Mouse (Mus musculus): ENCODE results near the gene Pheta1. TPM values are rescaled to one million over a fixed set of nuclear protein-coding genes. Genes with fewer than 3 reads are reported as not detected.
"Not testable (repeated sequence)": the region's sequence is repeated elsewhere in the genome, so short reads cannot be mapped to it uniquely, and the experiment has no call there.

Pheta1 gene
- polyA plus RNA-seq, 1 experiment from 2014 or later, result 22.2 TPM

DNA sequence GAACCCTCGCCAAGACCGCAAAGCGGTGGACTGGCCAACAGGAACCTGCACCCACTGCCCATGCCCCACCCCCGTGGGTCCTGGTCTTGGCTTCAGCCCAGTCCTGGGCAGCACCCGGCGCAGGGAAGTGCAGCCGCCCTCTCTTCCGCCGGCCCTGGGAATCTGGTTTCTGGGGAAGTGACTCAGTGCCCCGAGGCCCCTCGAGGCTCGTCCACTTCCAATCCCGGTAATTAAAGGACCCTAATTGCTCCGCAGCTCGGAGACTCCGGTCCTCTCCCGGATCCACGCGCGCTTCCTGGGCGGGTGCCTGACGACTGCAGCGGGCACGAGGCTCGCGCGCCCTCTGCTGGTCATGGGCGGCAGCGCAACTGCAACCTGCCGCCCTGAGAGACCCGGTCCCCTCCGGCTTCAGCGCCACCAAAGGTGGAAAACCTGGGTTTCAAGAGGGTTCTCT lies 6.1 kb upstream of the Pheta1 start:
- DNase-seq (peak; percentile 88), ATAC-seq (ENCODE audit: insufficient read depth) (peak; percentile 50; the same call in 1 of the 2 replicates)
- Histone ChIP-seq H3K27ac (ENCODE audit: low read depth) (0 out of 2 replicates have a peak overlapping the region, but pooled peaks have one; percentile 24), H3K36me3 (ENCODE audit: insufficient read depth) (no peaks in the 10 kb centered on the region), H3K4me1 (ENCODE audit: insufficient read depth) (peaks cover 13% of the 10 kb centered on the region), H3K9ac (peak overlapping the region; percentile 58), H3K4me2 (peak overlapping the region; percentile 92), H3K4me3 (ENCODE audit: low read depth, low read length) (peak overlapping the region; percentile 51), H3K27me3 (ENCODE audit: insufficient read depth, low read length) (peaks cover 14% of the 10 kb centered on the region; the same call in 1 of the 2 replicates), H3K9me3 (ENCODE audit: low read depth, low read length) (no peaks in the 10 kb centered on the region)
- under 1% methylated on average over 33 of the region's 33 CpGs for WGBS
- TF ChIP-seq CTCF (IDR thresholded peaks at IDR 0.05; ENCODE audit: low read depth), result peak; percentile 97

DNA sequence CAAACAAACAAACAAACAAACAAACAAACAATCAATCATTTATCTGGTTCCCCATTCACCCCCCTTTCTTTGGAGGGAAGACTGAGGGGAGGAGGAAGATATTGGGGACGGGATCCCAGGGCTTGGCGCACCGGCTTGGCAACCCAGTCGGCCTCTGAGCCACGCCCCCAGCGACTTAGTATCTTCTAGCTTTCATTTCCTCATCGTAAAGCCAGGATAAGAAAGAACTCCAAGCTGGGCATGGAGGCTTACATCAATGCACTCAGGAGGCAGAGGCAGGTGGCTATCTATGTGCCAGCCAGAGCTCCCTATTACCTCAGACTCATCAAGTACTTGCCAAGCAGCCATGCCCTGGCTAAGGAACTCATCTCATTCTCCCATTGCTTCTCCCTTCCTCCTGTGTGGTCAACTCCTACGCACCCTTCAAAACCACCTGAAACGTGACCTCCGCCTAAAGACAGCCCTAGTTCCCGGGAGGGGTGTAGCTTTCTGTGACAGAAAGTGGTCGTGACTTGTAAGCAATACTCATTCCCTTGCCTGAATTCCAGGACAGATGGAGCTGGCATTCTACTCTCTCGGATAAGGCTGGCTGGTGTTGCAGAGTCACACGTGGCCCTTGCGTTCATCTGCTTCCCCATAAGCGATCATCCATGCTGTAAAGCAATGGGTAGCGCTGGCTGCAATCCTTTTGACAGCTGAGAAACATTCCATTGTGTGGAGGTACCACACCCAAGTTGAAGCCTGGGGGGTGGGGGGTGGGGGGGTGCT lies 5.5 kb upstream of the Pheta1 start:
- 12% methylated on average over 17 of the region's 17 CpGs for WGBS
- peaks cover 7% of the 10 kb centered on the region for H3K4me1 ChIP-seq (ENCODE audit: insufficient read depth)
- no peaks in the 10 kb centered on the region for H3K9me3 ChIP-seq (ENCODE audit: low read depth, low read length)
- peaks cover 14% of the 10 kb centered on the region; the same call in 1 of the 2 replicates for H3K27me3 ChIP-seq (ENCODE audit: insufficient read depth, low read length)
- H3K27ac ChIP-seq (ENCODE audit: low read depth), result no peak overlapping the region
- no peak for TF ChIP-seq CTCF (IDR thresholded peaks at IDR 0.05; ENCODE audit: low read depth)
- peak overlapping the region; percentile 51 for H3K4me3 ChIP-seq (ENCODE audit: low read depth, low read length)
- H3K9ac ChIP-seq, result no peak overlapping the region
- H3K4me2 ChIP-seq, result peak overlapping the region; percentile 92
- DNase-seq, result peak; percentile 51
- H3K36me3 ChIP-seq (ENCODE audit: insufficient read depth), result no peaks in the 10 kb centered on the region
- no peak for ATAC-seq (ENCODE audit: insufficient read depth)

DNA sequence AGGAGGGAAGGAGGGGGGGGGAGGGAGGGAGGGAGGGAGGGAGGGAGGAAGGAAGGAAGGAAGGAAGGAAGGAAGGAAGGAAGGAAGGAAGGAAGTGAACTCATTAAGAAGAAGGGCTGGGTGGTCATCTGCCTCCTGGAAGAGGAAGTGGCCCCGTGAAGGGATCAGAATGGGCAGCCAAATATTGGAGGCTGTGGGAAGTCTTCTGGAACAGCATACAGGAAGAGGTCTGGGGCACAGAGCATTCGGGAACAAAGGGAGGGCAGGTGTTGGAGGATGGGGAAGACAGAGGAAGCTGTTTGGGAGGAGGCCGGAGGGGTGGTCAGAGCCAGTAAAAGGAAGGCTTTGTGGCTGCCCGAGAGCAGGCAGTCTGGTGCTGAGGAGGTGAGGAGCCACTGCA lies 3.4 kb upstream of the Pheta1 start:
- no peak for DNase-seq
- Histone ChIP-seq H3K9me3 (ENCODE audit: low read depth, low read length) (no peaks in the 10 kb centered on the region), H3K4me3 (ENCODE audit: low read depth, low read length) (no peak overlapping the region), H3K27me3 (ENCODE audit: insufficient read depth, low read length) (peaks cover 14% of the 10 kb centered on the region; the same call in 1 of the 2 replicates), H3K4me2 (no peak overlapping the region), H3K4me1 (ENCODE audit: insufficient read depth) (peaks cover 12% of the 10 kb centered on the region), H3K36me3 (ENCODE audit: insufficient read depth) (no peaks in the 10 kb centered on the region), H3K9ac (no peak overlapping the region), H3K27ac (ENCODE audit: low read depth) (no peak overlapping the region)
- no peak for ATAC-seq (ENCODE audit: insufficient read depth)
- TF ChIP-seq CTCF (IDR thresholded peaks at IDR 0.05; ENCODE audit: low read depth), result no peak
- 23% methylated on average over 4 of the region's 4 CpGs for WGBS

DNA sequence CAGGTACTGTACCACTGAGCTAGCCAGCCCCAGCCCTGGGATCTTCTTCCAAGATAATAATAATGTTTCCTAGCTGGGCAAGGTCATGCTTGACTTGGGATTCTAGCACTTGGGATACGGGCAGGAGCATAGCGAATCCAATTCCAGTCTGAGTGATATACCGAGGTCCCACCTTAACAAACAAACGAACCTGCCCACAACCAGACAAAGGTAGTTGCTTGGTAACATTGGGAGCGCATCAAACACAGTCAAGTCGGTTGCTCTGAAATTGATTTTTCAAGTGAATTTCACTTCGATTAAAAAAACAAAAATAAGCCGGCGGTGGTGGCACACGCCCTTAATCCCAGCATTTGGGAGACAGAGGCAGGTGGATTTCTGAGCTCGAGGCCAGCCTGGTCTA lies 2.5 kb upstream of the Pheta1 start:
- Histone ChIP-seq H3K4me1 (ENCODE audit: insufficient read depth) (peaks cover 12% of the 10 kb centered on the region), H3K9me3 (ENCODE audit: low read depth, low read length) (no peaks in the 10 kb centered on the region), H3K4me2 (no peak overlapping the region), H3K27ac (ENCODE audit: low read depth) (no peak overlapping the region), H3K36me3 (ENCODE audit: insufficient read depth) (peaks cover 3% of the 10 kb centered on the region; the same call in 1 of the 2 replicates), H3K4me3 (ENCODE audit: low read depth, low read length) (no peak overlapping the region), H3K9ac (no peak overlapping the region), H3K27me3 (ENCODE audit: insufficient read depth, low read length) (peaks cover 14% of the 10 kb centered on the region; the same call in 1 of the 2 replicates)
- WGBS, result 72% methylated on average over 11 of the region's 11 CpGs
- no peak for DNase-seq
- no peak for ATAC-seq (ENCODE audit: insufficient read depth)
- TF ChIP-seq CTCF (IDR thresholded peaks at IDR 0.05; ENCODE audit: low read depth), result no peak

DNA sequence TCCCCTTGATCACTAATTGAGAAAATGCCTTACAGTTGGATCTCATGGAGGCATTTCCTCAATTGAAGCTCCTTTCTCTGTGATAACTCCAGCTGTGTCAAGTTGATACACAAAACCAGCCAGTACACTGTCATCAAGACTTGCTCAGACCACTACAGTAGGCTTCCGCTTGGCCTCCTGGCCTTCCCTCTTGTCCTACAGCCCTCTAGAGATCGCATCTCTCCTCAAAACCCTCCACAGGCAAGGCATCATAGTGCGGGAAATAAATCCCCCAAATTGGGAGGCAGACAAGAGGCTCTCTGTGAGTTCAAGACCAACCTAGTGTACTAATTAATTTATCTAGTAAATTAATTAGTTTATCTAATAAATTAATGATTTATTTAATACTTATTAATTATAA lies 1.5 kb upstream of the Pheta1 start:
- Histone ChIP-seq H3K27me3 (ENCODE audit: insufficient read depth, low read length) (peaks cover 14% of the 10 kb centered on the region; the same call in 1 of the 2 replicates), H3K36me3 (ENCODE audit: insufficient read depth) (peaks cover 13% of the 10 kb centered on the region; the same call in 1 of the 2 replicates), H3K4me1 (ENCODE audit: insufficient read depth) (peaks cover 11% of the 10 kb centered on the region)
- not testable (repeated sequence) for H3K9ac ChIP-seq; H3K9me3 ChIP-seq (ENCODE audit: low read depth, low read length); ATAC-seq (ENCODE audit: insufficient read depth); DNase-seq; H3K27ac ChIP-seq (ENCODE audit: low read depth); H3K4me3 ChIP-seq (ENCODE audit: low read depth, low read length); H3K4me2 ChIP-seq
- 75% methylated on average over 3 of the region's 3 CpGs for WGBS

DNA sequence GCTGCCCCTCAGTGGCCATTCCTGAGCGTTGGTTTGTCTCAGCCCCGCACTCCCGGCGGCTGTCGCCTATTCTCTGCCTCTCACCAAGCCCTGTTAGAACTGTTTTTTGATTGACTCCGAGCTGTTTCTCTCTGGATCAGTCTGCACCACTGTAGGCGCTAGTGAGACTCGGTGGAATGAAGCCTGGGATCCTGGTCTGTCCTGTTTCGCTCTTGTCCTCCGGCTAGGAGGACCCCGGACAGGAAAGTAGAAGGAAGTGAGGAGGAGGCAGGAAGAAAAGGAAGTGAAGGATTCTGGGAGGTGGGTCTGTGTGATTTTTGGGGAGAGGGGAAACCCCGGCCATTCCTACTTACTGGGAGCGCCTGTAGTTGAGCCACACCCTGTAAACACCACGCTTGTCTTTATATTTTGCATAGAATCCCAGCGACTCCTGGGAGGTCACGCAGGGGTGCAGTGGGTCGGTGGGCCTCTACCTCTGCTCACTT lies 707 bp upstream of the Pheta1 start:
- peak; percentile 37; the same call in 1 of the 2 replicates for TF ChIP-seq CTCF (IDR thresholded peaks at IDR 0.05; ENCODE audit: low read depth)

More for the DNA sequence above, 707 bp upstream of the Pheta1 start:
- peak overlapping the region; percentile 55 for H3K9ac ChIP-seq
- DNase-seq (peak; percentile 74), ATAC-seq (ENCODE audit: insufficient read depth) (peak; percentile 36)
- no peaks in the 10 kb centered on the region for H3K9me3 ChIP-seq (ENCODE audit: low read depth, low read length)
- H3K4me3 ChIP-seq (ENCODE audit: low read depth, low read length), result peak overlapping the region; percentile 82
- H3K27me3 ChIP-seq (ENCODE audit: insufficient read depth, low read length), result peaks cover 11% of the 10 kb centered on the region; the same call in 1 of the 2 replicates
- peaks cover 21% of the 10 kb centered on the region for H3K36me3 ChIP-seq (ENCODE audit: insufficient read depth)
- under 1% methylated on average over 17 of the region's 17 CpGs for WGBS
- peak overlapping the region; percentile 85 for H3K27ac ChIP-seq (ENCODE audit: low read depth)
- H3K4me2 ChIP-seq, result peak overlapping the region; percentile 81
- H3K4me1 ChIP-seq (ENCODE audit: insufficient read depth), result peaks cover 8% of the 10 kb centered on the region
